Mouse (Mus musculus) layer of hippocampus, adult 8-10 months (tissue): ENCODE measurements around the gene Psma3. TPM values are rescaled to one million over a fixed set of nuclear protein-coding genes. Genes with fewer than 3 reads are reported as not detected.

ENCODE experiments used
- total RNA-seq, 4 experiments: library from RNA; stranded (reverse); gene quantifications; 2 replicates each; pipeline ENCODE4 v1.2.4; 2022

Gene Psma3
- total RNA-seq, 4 experiments from 2014 or later = 177 to 217 (median 209) TPM

Other genes starting within 250 kb of the Psma3 start
- gene Frmd6, start 149.1 kb upstream of the Psma3 start, total RNA-seq = 10 to 100 TPM; 17.7 to 24.5 (median 21.4) TPM
- 100 to 1,000 TPM; 148 to 170 (median 156) TPM for gene Actr10, start 36.8 kb upstream of the Psma3 start, total RNA-seq
- 10 to 100 TPM; 31.8 to 40.3 (median 35.7) TPM for gene Arid4a, start 41.4 kb downstream of the Psma3 start, total RNA-seq
- gene Tomm20l, start 136.8 kb downstream of the Psma3 start, total RNA-seq = not detected
- gene Timm9, start 162.1 kb downstream of the Psma3 start, total RNA-seq = 10 to 100 TPM; 53.7 to 69.2 (median 59.3) TPM
- 1 to 10 TPM; 6.4 to 7.1 (median 6.8) TPM for gene 2700049A03Rik, start 162.2 kb downstream of the Psma3 start, total RNA-seq